Mouse (Mus musculus) ZHBTc4 (cell line): ENCODE results near the gene Mex3a.
A peak's percentile ranks its signal among the peaks of the same experiment; 100 is the strongest.

ENCODE experiments used
- DNase-seq: peaks from one replicate; pipeline ENCODE4 v3.0.0-alpha.2; 2011; ENCODE audit warnings: low read depth, low spot score

Mex3a gene

DNA sequence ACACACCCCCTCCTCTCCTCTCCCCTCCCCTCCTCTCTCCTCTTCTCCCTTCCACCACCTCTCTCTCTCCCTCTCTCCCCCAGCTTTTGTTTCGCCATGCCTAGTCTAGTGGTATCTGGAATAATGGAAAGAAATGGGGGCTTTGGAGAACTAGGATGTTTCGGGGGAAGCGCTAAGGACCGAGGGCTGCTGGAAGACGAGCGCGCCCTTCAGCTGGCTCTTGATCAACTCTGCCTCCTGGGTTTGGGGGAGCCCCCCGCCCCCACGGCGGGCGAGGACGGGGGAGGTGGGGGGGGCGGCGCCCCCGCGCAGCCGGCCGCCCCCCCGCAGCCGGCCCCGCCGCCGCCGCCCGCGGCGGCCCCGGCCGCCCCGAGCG, at the start of gene Mex3a:
Gene Mex3a, plus strand, starts transcription at position 97 of the 376 bp plus-strand sequence.
- no peak for DNase-seq

DNA sequence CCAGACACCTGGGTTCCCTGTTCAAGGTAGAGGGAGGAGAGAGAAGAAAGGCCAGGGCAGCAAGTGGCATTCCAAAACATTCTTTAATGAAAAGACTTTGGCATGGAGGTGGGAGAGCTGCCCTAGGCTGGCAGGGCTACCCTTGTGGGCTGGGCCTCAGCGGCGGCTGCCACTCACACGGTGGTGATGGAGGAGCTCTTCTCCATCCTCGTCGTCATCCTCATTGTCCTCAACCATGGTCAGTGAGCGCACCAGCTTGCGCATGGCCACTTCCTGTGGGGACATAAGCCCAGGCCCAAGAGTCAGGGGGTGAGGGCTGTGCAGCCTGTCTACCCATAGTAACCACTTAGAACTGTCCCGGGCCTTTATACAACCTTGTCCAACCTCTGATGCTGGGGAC, 49.1 kb upstream of the Mex3a start:
- DNase-seq, result no peak

DNA sequence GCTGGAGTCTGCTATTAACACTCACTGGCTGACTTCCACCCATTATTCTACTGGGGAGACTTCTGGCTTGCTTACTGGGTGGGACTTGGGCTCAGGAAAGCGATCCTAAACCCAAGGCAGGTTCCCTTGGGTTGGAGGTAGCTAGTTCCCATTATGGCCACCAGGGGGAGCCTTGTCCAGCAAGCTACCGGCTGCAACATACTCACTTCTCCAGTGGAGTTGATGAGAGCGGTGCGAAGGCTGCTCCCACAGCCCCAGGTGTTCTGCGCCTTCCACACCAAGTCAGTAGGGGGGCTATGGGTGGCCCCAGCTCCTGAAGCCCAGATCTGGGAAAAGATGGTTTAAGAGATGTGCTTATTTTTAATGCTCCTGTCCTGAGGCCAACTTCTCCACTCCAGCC, 48.6 kb upstream of the Mex3a start:
- DNase-seq, result peak; percentile 91

DNA sequence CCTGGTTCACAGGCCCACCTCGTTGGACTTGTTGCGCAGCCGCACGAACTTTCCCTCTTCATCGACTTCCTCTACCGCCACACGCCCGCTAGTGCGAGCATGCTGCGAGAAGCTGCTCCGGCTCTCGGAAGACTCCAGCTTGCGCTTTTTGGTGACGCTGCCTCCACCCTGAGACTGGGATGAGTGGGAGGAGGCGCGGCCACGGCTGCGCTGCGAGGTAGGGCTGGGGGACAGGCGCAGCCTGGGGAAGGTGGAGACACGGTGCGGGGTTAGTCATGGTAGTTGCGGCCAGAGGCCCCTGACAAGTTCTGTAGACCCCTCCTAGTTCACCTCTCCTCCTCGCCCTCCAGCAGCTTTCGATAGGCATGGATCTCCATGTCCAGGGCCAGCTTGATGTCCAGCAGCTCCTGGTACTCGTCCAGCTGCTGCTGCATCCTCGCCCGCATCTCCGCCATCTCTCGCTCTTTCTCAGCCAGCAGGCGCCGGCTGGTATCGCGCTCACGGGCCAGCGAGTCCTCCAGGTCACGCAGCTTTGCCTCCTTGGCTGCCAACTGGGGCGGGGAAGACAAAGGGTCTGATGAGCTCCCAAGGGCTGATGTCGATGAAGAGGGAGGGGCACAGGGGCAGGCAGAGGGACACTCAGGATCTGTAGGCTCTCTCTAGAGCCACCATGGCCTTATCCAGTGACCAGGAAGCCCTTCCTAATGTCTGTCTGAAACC, 47.4 kb upstream of the Mex3a start:
- DNase-seq, result peak; percentile 67

DNA sequence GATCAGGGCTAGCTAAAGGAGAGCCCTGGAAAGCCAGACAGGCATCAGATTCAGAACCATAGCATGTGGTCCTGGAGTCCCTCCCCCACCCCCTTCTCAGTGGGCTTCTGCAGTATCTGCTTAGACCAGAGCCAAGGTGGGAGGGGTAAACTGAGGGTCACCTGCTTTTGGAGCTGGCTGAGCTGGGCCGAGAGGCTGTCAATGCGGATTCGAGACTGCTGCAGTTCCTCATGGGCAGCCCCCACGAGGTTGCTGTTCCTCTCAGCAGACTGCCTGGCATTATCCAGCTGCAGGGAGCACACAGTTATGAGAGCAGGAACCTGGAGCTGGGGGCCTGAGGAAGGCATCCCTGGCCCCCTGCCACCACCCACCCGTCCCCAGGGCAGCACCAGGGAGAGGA, 46.2 kb upstream of the Mex3a start:
- no peak for DNase-seq

DNA sequence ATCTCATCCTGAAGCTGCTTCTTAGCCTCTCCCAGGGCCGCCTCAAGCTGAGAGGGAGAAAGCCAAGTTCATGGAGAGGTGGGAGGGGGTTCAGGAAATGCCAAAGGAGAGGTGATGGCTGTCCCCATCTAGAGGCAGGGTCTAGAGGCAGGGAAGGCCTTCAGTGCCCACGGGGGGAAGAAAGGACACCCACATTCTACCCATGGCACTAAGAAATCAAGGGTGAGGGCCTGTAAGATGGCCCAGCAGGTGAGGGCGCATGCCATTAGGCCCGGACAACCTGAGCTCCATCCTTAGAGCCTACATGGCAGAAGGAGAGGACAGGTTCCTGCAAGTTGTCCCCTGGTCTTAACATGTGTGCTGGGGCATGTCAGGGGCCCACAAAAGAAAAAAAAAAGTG, 45.3 kb upstream of the Mex3a start:
- DNase-seq, result no peak

DNA sequence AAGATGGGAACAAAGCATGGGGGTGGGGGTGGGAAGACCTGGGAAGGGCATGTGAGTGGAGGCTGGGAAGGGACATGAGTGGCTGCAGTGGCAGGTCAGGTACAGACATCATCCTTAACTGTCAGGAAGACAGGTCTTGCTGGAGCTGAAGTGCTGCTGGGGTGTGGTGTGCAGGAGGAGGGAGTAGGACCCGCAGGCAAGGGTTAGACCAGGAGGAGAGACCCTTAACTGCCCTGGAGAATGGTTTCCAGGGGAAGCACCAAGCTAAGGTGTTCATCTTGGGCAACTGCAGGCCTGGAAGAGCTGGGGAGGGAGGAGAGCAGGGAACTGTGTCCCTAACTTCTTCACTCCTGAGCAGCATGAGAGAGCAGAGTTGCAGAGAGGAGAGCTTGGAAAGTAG, 44.8 kb upstream of the Mex3a start:
- no peak for DNase-seq

DNA sequence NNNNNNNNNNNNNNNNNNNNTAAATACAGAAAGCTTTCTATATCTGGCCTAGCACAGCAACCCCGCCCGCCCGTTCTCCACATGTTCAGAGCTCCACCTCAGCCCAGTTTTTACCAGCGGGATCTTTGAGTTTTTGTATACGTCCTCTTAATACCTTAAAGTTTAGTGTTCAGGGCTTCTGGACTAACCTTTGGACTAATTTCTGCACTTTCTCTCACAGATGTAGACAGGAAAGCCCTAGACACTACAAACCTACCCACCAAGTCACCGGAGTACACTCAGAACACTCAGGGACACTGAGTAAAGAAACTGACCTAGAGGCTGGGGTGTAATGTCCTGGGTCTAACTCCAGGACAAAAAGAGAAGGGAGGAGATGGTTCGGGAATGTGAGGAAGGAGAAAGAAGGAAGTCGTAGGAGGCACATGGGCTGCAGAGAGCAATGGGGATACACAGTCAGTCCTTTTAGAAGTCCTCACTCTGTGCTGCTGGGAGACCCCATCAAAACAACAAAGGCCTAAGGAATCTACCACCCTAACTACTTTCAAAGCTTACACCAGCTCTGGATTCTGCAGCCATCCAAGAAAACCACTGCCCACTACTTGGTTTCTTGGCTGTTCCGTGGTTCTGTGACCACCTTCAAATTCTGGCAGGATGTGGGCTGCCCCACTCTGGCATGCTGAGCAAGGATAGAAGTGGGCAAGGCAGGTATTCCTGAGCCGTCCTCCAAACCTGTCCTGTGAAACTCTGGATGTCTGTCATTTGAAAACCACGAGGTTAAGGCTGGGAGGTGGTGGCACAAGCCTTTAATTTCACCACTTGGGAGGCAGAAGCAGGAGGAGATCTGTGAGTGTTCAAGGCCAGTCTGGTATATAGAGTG, 38.3 kb upstream of the Mex3a start:
- no peak for DNase-seq

DNA sequence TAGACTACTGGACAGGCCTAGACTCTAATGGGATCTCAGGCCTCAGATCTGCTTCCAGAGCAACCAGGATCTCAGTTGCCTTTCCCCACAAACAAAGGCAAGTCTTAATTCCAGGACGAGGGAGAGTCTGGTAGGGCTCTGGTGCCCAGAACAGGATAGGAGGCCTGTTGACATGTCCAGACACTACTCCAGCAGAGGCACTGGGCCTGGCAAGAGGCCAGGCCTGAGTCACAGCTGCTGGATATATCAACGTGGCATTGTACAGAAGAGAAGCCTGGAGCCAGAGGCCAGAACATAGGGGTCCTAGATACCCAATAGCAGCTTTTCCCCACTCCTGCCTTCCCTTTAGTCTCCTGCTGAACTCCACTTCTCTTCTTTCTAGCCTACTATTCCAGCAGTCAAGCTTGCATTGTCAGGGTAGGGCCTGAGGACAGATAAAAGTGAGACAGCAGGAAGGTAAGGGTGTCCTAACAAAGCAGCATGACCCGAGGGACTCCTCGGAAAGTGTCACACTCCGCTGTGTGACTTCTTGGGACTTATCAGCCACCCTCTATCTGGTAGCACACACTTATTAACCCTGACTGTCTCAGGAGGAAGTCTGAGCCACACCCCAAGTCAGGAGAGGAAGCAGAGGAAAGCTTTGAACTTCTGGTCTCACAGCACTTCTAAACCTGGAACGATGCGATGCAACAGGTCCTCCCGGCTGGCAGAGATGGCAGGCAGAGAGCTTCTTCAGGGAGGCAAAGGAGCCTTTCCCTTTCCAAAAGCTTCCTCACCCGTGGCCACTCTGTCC, 37.2 kb upstream of the Mex3a start:
- no peak for DNase-seq

DNA sequence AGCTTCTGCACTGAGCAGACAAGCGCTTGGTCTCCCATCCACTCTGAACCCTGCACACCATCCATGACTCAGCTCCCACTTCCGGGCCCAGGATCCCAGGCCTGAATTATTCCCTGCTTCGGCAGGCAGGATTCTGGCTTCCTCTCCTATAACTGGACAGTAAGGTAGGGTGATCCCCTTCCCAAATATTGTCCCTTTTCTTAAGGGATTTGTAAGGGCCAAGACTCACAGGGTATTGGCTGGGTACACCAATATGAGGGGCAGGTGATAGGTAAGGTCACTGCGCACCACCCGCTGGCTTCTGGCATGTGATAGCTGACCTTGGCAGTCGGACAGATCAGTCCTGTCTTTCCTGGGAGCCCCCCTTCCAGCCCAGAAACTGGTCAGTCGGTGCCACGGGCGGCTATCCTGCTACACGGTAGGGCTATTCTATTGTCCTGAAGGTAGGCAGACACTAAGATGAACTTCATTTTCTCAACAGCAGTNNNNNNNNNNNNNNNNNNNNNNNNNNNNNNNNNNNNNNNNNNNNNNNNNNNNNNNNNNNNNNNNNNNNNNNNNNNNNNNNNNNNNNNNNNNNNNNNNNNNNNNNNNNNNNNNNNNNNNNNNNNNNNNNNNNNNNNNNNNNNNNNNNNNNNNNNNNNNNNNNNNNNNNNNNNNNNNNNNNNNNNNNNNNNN, 36.3 kb upstream of the Mex3a start:
- no peak for DNase-seq

DNA sequence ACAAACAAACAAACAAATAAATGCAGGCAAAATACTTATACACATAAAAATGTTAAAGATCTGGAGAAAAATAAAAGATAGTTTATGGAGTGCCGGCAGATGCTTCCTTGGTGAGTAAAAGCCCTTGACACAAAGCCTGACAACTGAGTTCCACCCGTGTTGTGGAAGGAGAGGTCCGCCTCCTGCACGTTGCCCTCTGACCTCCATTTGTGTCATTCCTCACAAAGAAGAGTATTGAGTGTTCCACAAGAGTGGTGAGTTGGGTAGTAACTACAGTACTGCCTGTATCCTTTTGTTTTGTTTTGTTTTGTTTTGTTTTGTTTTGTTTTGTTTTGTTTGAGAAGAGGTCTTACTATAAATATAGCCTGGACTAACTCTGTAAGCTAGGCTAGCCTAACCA, 32.6 kb upstream of the Mex3a start:
- no peak for DNase-seq

DNA sequence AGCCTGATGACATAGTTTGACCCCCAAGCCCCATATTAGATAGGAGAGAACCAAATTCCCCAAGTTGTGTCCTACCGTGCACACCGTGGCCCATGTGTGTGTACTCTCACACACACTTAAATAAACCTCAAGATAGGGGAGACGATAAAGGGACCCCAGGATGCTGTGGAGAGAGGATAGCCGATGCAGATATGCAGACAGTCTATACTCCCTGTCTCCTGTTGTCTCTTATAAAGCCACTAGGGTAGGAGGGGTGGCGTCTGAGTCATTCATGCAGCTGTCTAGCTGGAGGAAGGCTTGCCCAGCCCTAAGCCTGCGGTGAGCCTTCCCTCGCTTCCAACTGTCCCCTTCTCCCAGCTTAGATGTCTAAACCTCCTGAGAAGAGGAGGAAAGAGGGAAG, 32.1 kb upstream of the Mex3a start:
- no peak for DNase-seq

DNA sequence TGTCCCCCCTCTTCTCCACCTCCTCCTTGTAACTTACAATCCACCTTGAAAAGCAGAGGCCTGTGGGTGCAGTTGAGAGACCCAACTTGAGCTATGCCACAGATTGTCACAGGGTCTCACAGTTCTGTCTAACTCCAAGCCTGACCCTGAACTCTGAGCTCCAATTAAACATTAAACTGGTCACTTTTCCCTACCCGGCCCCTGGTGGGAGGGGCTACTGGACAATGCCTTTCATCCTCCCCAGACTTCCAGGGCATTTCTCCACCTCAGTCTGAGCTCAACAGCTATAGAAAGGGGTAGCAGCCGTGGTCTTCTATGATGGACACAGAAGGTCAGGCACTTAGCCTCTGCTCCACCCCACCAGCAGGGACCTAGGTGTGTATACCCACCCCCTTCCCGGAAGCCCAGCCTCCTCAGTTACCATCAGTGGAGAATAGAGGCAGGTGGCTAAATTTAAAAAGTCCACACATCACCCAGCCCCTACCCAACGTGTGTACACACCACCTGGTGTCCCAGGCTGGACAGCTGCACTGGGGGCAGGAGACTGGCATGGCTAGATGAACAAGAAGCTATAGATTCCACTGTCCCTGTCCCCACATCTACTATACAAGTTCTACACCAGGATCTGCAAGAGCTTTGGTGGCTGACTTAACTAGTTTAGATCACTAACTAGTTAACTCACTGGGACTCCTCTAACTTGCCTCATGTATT, 31.4 kb upstream of the Mex3a start:
- no peak for DNase-seq

DNA sequence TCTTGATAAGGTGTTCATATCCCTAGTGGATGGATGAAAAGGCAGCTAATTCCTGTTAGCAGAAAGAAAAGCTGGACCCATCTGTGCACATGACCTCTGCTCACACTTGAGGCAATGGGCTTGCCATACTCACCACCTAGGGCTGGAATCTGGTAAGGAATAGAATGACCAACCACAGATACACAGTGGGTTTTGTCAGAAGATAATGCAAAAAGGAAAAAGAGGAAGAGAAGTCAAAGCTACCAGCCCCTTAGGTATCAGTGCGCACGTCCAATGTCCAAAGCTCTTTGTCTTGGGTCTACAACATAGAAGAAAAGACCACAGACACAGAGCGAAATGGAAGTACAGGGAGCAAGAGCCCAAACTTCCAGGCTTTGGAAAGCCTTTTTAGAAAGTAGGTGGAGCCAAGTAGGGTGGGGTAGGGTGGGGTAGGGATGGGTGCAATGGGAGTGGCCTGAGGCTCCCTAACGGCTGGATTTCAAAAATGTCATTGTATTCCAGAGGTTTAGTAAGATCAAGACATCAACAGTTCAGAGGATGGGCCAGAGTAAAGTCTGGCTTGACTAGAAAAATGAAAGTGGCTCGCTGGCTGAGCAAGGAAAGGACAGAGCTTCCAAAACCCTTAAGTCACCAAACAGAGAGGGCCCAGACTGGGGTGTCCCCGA, 30.7 kb upstream of the Mex3a start:
- DNase-seq, result peak; percentile 31

DNA sequence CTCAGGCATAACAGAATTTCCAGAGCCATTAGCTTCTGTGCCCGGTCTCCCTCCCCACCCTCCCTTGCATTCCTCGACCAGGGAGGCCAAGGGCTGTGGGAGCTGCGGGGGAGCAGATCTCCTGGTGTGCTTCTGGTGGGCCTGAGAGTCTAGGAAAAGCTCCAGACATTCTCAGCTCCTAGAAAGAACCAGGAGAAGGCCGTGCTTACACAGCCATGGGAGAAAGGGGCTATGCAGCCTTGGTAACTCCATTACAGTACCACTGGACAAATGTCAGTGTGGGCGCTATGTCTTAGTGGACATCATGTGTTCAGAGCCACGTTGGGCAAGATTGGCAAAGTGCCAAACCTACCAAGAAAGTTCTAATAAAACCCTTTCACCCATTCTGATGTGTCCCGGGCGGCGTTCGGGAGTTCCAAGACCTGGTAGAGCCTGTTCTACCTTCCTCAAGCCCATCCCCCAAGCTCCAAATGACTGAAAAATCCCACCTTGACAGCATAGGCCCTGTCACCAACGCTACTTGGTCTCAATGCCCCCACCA, 30.1 kb upstream of the Mex3a start:
- DNase-seq, result peak; percentile 50

DNA sequence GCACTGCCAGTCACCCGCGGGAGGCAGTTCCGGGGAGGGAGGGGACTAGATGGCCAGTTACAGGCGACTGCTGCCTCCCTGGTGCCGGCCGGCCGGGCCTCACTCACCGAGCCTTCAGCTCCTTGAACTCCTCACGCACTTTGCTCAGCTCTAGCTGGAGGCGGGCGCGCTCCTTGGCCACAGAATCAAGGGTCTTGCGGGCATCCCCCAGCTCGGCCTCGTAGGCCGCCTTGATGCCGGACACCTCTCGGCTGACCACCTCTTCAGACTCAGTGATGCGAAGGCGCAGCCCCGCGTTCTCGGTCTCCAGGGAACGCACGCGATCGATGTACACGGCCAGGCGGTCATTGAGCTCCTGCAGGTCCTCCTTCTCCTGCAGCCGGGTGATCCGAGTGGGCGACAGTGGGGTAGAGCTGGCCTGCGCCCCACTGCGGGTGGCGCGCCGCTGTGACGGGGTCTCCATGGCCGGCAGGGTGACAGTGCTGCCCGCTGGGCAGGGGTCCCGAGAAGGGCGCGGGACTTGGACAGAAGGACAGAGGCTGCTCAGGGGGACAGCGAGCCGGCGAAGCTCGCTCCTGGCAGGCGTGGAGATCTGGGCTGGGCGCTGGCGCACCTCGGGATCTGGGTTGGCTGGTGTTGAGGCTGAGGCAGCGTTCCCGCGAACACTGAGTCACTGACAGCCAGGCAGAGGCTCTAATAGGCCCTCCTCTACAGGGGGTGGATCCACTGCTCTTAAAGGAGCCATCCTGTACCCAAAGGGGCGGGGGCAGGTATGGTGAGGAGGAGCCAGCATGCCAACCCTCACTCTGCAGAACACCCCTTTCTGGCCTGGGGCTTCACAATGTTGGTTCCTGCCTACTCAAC, 29.3 kb upstream of the Mex3a start:
- peak; percentile 90 for DNase-seq

DNA sequence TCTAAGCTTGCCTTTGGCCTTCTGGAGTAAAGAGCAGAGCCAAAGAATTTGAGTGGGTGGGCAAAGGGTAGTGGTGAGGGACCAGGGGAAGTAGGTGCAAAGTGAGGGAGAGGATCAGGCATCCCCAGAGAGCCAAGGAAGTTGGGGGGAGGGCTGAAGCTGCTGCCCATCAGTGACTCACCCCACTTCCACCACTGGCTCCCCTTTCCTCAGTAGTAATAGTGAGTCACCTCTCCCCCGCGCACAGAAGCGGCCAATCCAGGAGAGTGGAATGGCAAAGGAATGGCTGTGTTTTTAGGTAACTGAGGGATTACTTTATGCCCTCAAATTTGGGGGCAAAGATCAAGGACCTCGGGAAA, 28.7 kb upstream of the Mex3a start:
- no peak for DNase-seq

DNA sequence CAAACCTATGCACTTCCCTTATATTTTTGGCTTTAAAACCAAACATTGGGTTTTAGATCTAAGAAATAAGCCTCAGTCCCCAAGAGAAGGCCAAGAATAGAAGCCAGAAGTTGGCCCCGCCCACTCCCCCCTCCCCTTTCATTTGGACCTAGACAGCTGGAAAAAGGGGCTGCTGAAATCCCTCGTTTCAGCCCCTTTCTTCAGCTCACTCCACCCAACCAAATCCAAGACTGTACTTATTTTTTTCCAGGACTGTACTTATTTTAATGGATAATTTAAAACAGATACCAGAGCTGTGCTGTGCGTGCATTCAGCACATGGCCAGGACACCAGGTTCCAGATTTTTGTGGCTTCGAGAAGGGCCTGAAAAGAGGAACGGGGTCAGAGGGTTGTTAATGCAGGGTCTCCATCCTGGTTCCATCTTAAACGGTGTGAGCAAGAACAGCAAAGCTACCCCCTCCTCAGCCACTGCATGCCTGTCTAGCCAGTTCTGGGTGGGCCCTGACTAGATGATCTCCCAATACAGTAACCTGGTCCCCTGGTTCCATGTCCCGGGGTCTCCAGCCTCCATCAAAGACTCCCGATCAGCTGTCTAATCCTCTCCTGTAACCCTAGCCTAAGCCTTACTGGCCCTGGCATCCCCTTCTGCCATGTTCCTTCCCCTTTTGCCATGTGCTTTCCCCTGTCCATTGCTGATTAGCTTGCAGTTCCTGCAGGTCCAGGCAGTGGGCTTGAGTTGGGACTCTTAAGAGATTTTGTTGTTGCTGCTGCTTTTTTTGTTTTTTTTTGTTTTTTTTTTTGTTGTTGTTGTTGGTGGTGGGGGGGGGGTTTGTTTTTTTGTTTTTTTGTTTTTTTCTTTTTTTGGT, 28.1 kb upstream of the Mex3a start:
- no peak for DNase-seq
